10 mouse cellular contexts compared by ENCODE assay signal in genomic region chr11:118133133-118133751, GRCm38 (mm10). TPM values are rescaled to one million over a fixed set of nuclear protein-coding genes. Genes with fewer than 3 reads are reported as not detected.
DNase-seq lines count a peak whose midpoint lies in the region; ATAC-seq and TF ChIP-seq lines count a peak whose summit lies in the region.
"Had no signal": no experiment of that assay in that cellular context is flagged by ENCODE, and none has a peak within 500 bp of the region (broad histone marks: within the 10 kb centered on the region; RNA-seq: fewer than 3 reads in every experiment).

No protein-coding gene starts in this region.

- H3K27ac ChIP-seq in kidney, adult 2 months (ENCODE audit: insufficient read depth, low read depth, low read length): peak overlapping the region; percentile 84; the same call in 1 of the 2 replicates
- no peak overlapping the region for H3K27ac ChIP-seq in ES-E14 (ENCODE audit: insufficient read depth, low read depth, low read length, poor library complexity, severe bottlenecking)
- peak overlapping the region; percentile 56 for H3K27ac ChIP-seq in forebrain, embryonic 10.5 days
- H3K27ac ChIP-seq in limb, embryonic 12.5 days: peak overlapping the region; percentile 64; the same call in 1 of the 2 replicates

- H3K4me1 ChIP-seq in kidney, adult 2 months (ENCODE audit: control insufficient read depth, insufficient read depth, low read length): no peaks in the 10 kb centered on the region
- H3K4me1 ChIP-seq in ES-E14 (ENCODE audit: control insufficient read depth in 2 of 2, insufficient read depth in 2 of 2, low read length in 2 of 2, poor library complexity in 1 of 2): peaks cover 3 to 17% of the 10 kb centered on the region in 2 experiments; a peak in 2 of 4 replicates
- H3K4me1 ChIP-seq in forebrain, embryonic 10.5 days: peaks cover 30% of the 10 kb centered on the region
- H3K4me1 ChIP-seq in limb, embryonic 12.5 days (replicated peaks): peaks cover 31% of the 10 kb centered on the region

- no peak overlapping the region for H3K4me2 ChIP-seq in limb, embryonic 12.5 days

- TF ChIP-seq POLR2A in kidney, adult 2 months (IDR thresholded peaks at IDR 0.05; ENCODE audit: low read depth, low read length): no peak

- no peak for TF ChIP-seq CTCF in kidney, adult 2 months (conservative IDR thresholded peaks at IDR 0.05; ENCODE audit: insufficient read depth, insufficient read length, low read depth, low read length)

- 58% methylated on average over 9 of the region's 9 CpGs for WGBS in kidney, adult 2 months
- WGBS in forebrain, embryonic 10.5 days: 62% methylated on average over 9 of the region's 9 CpGs
- 44% methylated on average over 9 of the region's 9 CpGs for WGBS in limb, embryonic 12.5 days

- ATAC-seq in limb, embryonic 12.5 days (ENCODE audit: insufficient number of reproducible peaks, insufficient read depth, low FRiP score, low TSS enrichment, low read depth): no peak
- ATAC-seq in granulocyte monocyte progenitor cell, adult 5-6 weeks (replicated peaks; ENCODE audit: poor library complexity, severe bottlenecking): no peak
- ATAC-seq: Patski had no signal

- H3K4me3 ChIP-seq in kidney, adult 2 months (ENCODE audit: insufficient read depth, low read depth, low read length): no peak overlapping the region
- H3K4me3 ChIP-seq in ES-E14 (ENCODE audit: insufficient read depth in 1 of 2, low read depth in 1 of 2, low read length in 2 of 2, poor library complexity in 1 of 2, severe bottlenecking in 1 of 2): no peak overlapping the region
- no peak overlapping the region for H3K4me3 ChIP-seq in forebrain, embryonic 10.5 days
- no peak overlapping the region for H3K4me3 ChIP-seq in limb, embryonic 12.5 days (replicated peaks)

- no peaks in the 10 kb centered on the region for H3K9me3 ChIP-seq in ES-E14 (ENCODE audit: control insufficient read depth, insufficient read depth, low read depth, low read length)
- H3K9me3 ChIP-seq in forebrain, embryonic 10.5 days: 0 out of 2 replicates have a peak, but pooled peaks cover 4% of the 10 kb centered on the region
- H3K9me3 ChIP-seq in limb, embryonic 12.5 days: 0 out of 2 replicates have a peak, but pooled peaks cover 2% of the 10 kb centered on the region

- no peak overlapping the region for H3K9ac ChIP-seq in ES-E14 (ENCODE audit: insufficient read depth, low read depth, low read length, poor library complexity, severe bottlenecking)
- H3K9ac ChIP-seq in limb, embryonic 12.5 days (replicated peaks): no peak overlapping the region

- in situ Hi-C loops in ES-E14 (cut with MboI; ENCODE audit: low sequenced_read_pairs in 2 of 2, unreplicated experiment in 2 of 2): no loop called here

- no peaks in the 10 kb centered on the region for H3K27me3 ChIP-seq in kidney, adult 2 months (replicated peaks; ENCODE audit: control insufficient read depth, insufficient read depth, low read length)
- H3K27me3 ChIP-seq in forebrain, embryonic 10.5 days (ENCODE audit: poor library complexity, severe bottlenecking): no peaks in the 10 kb centered on the region
- no peaks in the 10 kb centered on the region for H3K27me3 ChIP-seq in limb, embryonic 12.5 days
- H3K27me3 ChIP-seq: Patski had no signal

- DNase-seq in kidney, adult 2 months: no peak
- DNase-seq in kidney, adult 9 months: no peak
- DNase-seq in ES-E14 (ENCODE audit: low read depth, low spot score): no peak
- no peak for DNase-seq in forebrain, embryonic 10.5 days (ENCODE audit: extremely low spot score, low spot score)
- DNase-seq in urinary bladder, adult 2 months (ENCODE audit: low spot score): no peak
- DNase-seq in thymus, postnatal 4 days: no peak
- DNase-seq: spleen, adult 18-20 months had no signal

- H3K36me3 ChIP-seq in kidney, adult 2 months (ENCODE audit: control insufficient read depth, insufficient read depth, low read length): no peaks in the 10 kb centered on the region
- H3K36me3 ChIP-seq in ES-E14 (ENCODE audit: control insufficient read depth, insufficient read depth, low read length, poor library complexity, severe bottlenecking): no peaks in the 10 kb centered on the region
- no peaks in the 10 kb centered on the region for H3K36me3 ChIP-seq in forebrain, embryonic 10.5 days (replicated peaks)
- H3K36me3 ChIP-seq in limb, embryonic 12.5 days: no peaks in the 10 kb centered on the region

TF ChIP-seq in ES-E14, 5 proteins besides CTCF, POLR2A, EP300 and RAD21:
- TF ChIP-seq MAFK (IDR thresholded peaks at IDR 0.05; ENCODE audit: insufficient read depth, low read depth, low read length) (no peak), CHD2 (IDR thresholded peaks at IDR 0.05; ENCODE audit: low read depth, low read length) (no peak), HCFC1 (IDR thresholded peaks at IDR 0.05; ENCODE audit: borderline replicate concordance, insufficient read depth, low read length) (peak; percentile 86), ZNF384 (IDR thresholded peaks at IDR 0.05; ENCODE audit: low read depth, low read length) (no peak), ZC3H11A (IDR thresholded peaks at IDR 0.05; ENCODE audit: borderline replicate concordance, low read depth, low read length) (no peak)

RNA-seq across cellular contexts. Expression of gene Dnah17, which starts 2.8 kb away (rescaled TPM):
- 0.08 and 0.19 TPM in 2 replicates for polyA plus RNA-seq in kidney, adult 2 months (2012; rRNA removed)
- 0.40 and 1.0 TPM in 2 replicates for total RNA-seq in ES-E14 (2012; rRNA removed)
- 0.18 and 0.27 TPM in 2 replicates for polyA plus RNA-seq in forebrain, embryonic 10.5 days (2016; fragmentation: Nextera tagmentation; extraction: Ambion mirVana)
- polyA plus RNA-seq in limb, embryonic 12.5 days (2016; fragmentation: Nextera tagmentation; extraction: Ambion mirVana): 0.24 and 0.25 TPM in 2 replicates
- total RNA-seq in granulocyte monocyte progenitor cell, adult 5-6 weeks (2014; fragmentation: Nextera tagmentation): 0.13 TPM in 1 of 2 replicates, not detected in the other
- total RNA-seq in granulocyte monocyte progenitor cell, adult 5-6 weeks (2017): not detected in 2 replicates
- 0.01 and 0.06 TPM in 2 replicates for polyA plus RNA-seq in urinary bladder, adult 2 months (2012; rRNA removed)
